Mouse (Mus musculus) small intestine, adult 2 months (tissue): ENCODE results near the gene Cpne7.

ENCODE experiments used
- CTCF ChIP-seq: fragments of 200-500 bp; IDR thresholded peaks from 2 replicates; pipeline ENCODE4 v1.5.1; 2012; ENCODE audit warnings: low read depth, mild to moderate bottlenecking, control low read depth, inconsistent platforms, low read length, moderate library complexity, mixed read lengths; ENCODE audit not compliant: insufficient replicate concordance, insufficient read length; ENCODE audit errors: extremely low read depth
- POLR2A ChIP-seq: fragments of 200-500 bp; IDR thresholded peaks from 2 replicates; pipeline ENCODE4 v1.6.1; 2012; ENCODE audit warnings: low read depth, mild to moderate bottlenecking, control low read depth, inconsistent platforms, low read length, moderate library complexity

GRCm38 (mm10) chr8:123113908-123114469 is 3.2 kb upstream of the Cpne7 start:
- no peak for TF ChIP-seq POLR2A
- no peak for TF ChIP-seq CTCF
